Mouse (Mus musculus) embryo, embryonic 10 days (tissue): Measurements from ENCODE around the gene Ube2d2b.

ENCODE experiments used
- DNase-seq: peaks from one replicate; pipeline ENCODE4 v3.0.0-alpha.2; 2015; ENCODE audit warnings: low spot score

Gene Ube2d2b

DNA sequence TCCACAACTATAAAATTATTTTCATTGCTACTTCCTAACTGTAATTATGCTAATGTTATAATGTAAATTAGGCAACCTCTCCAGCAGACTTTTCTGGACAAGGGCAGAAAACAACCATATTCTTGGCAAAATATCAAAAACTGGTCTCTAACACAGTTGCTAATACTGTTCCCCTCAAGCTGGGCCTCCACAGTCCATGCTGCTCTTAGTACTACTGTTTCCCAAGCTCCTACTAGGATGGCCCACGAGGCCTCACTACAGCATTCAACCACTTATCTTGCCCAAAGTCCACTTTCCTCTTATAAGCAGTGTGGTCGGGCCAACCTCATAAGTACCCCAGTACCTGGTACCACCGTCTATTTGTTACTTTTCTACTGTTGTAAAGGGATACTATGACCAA is 24.7 kb downstream of the Ube2d2b start:
- DNase-seq, result no peak

DNA sequence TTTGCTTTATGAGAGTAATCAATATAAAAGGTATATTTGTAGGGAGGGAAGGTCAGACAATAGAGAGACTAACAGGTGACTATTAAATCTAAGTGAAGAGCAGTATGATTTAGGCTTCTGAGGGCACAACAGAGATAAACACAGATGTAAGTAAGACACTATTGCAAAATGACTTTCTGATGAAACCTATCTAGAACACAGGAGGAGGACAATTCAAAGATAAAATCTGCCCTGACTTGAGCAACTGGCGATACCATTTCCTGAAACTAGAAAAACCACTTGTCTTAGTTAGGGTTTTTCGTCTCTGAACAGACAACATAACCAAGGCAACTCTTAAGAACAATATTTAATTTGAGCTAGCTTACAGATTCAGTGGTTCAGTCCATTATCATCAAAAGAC is 25.6 kb downstream of the Ube2d2b start:
- DNase-seq, result no peak

DNA sequence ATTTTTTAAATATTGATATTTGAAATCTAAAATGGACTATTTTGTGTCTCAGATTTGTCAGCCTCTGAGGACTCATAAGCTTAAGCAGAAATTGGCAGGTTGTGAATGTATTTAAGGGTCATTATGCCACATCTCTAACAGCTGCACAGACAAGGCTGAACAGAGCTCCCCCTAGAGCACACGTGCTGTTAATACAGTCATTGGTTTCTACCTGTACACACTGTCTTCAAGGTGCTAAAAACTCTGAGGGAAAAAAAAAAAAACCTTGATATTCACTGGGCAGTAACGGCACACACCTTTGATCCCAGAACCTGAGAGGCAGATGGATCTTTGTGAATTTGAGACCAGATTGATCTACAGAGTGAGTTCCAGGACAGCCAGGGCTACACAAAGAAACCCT is 29.1 kb downstream of the Ube2d2b start:
- no peak for DNase-seq

DNA sequence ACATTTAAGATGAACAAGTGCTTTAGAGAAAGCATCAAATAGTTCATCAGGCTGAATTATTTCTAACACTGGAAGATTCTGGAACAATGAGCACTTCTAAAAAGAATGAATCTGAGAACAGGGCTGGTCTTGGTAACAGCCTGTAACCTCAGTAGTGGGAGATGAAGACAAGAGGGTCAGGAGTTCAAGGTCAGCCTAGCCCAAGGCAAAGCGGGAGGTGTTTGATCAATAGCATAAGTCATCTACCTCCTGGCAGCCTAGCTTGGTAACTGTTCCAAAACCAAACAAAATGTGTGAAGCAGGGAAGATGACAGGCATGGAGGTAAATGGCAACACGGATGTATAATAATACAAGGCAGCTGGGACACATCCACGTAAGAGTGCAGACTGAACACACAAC is 34.1 kb downstream of the Ube2d2b start:
- DNase-seq, result no peak

DNA sequence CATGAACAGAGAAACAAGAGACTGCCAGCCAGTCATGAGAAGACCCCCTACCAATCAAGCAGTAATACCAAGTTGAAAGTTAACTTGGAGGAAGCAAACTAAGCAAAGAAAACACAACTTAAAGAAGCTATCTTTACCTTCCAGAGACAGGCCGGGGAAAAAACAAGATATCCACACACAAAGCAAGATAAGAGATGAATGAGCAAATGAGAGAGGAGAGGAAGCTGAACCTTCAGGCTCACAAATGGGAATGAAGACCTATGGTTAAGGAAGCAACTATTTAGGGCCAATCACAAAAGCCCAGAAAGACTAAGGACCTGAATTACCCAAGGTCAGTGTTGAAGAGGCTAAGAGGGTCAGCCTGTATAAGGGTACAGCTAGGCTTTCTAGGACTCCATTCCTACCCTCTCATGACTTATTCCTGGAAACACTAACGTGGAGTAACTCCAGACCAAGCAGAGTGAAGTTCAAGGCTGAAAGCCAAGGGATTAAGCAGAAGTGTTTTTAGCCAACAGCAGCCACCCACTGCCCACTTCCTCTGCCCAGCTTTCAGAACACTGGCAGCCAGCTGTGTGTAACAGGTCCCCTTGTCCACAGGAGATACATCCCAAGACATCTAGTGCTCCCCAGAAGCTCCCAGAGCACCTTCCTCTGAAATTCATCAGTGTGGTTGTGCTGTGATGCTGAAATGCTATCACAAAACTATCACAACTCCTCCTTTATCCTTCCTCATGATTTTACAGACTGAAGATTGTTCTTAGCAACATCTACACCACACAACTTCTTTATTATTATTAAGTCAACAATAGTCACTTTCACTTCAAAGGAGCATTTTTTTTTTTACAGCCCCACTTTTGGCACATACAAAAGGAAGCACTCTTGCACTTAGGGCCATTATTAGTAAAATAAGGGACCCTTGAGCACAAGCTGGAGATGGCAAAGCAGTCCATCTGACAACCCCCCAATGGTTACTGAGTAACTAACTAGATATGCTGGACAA is 36.5 kb downstream of the Ube2d2b start:
- no peak for DNase-seq

DNA sequence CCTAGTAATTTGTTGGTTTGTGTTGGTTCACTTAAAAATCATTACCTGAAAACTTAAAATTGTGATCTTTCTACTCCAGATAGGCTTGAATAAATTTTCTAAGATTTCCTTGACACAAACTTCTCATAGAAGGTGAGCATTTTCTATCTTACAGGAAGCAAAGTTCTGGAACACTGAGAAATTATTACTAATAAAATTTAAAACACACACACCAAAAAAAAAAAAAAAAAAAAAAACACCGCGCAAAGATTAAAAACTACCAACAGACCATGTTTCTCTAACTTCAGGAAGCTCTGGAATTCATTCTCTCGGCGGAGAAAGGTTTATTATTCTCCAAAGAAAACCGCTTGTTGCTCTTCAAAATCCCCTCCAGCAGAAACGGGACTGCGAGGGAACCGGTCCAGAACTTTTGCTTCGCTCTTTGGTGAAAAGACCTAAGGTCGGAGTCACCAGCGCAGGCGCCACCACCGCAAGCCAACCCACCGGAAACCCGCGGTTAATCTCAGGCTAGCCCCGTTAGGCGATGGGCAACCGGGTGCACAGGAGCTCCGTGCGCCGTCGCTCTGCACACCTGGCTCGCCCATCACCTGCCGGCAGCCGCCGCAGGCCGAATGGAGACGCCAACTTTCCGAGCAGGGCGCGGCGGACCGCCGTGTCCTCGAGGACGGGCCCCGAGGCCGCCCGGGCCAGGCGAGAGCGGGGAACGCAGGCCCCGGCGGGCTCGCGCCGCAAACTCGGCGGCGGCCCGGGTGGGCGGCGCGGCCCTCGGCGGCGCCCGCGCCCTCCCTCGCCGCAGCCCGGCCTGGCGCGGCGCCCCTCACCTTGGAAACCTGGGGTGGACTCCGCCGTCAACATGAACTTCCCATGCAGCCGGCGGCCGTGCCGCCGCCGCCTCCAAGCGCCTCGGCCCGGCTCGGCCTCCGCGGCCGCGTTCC is 38.3 kb downstream of the Ube2d2b start:
- peak; percentile 64 for DNase-seq

DNA sequence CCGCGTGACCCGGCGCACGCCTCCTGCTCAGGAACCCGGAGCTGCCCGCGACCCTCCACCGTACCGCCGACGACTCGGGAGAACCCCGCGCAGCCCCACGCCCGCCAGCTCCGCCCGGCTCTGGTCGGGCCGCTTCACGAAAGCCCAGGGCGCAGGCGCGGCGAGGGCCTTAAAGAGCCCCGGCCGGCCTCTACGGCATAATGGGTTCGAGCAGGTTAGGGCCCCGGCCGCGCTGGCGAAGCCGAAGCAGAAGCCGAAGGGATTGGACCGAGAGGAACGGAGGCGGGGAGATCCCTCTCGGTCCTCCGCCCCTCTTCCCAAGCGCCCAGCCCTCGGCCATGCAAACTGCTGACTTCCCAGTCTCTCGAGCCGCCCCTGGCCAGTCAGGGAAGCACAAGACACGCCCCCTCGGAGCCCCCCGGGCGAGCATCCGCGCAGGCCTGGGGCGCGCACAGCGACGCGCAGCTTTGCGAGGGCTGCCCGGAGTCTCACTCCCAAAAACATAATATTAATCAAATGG is 39.1 kb downstream of the Ube2d2b start:
- peak; percentile 96 for DNase-seq

DNA sequence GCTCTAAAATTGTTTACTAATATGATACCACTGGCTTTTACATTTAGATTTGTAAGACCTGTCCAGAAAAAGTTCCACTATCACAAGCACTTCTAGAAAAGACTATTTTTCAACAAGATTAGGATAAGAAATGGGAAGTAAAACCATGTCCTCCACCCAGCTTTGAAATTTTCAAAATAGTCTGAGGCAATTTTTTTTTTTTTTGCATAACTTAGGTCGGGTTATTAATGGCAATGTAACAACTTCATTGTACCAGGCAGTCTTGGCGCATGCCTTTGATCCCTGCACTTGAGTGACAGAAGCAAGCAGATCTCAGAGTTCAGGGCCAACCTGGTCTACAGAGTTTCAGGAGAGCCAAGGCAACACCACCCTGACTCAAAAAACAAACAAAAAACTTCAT is 39.8 kb downstream of the Ube2d2b start:
- no peak for DNase-seq

DNA sequence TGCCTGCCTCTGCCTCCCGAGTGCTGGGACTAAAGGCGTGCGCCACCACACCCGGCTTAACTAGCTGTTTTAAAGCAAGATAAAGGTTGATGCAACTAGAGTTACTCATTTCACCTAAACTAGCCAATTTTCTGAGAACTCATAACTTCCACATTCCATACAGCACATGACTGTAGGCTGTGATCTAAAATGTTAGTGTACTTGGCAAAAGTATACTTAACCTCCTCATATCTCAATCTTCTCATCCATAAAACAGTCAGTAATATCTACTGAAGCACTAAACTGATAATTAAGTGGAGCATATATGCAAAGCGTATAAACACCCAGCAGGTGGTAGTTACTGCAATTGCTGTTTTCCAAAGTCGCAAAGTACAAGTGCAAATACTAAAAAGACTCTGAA is 43.4 kb downstream of the Ube2d2b start:
- no peak for DNase-seq

DNA sequence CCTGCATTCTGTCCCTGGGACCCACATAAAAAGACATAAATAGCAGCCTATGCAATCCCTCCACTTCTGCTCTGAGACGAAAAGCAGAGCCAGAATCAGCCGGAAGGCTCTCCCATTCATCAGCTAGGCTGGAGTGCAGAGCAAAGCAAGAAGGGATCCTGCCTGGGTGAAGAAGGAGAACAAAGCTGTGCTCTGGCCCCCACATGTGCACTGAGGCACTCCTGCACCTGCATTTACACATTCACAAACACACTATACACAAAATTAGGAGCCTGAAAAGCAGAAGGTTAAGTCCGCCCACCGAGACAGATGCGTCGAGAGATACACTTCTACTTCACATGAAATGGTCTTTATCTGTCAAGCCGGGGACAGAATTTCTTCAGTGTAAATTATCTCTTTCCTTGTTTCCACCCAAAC is 44.0 kb downstream of the Ube2d2b start:
- DNase-seq, result no peak

DNA sequence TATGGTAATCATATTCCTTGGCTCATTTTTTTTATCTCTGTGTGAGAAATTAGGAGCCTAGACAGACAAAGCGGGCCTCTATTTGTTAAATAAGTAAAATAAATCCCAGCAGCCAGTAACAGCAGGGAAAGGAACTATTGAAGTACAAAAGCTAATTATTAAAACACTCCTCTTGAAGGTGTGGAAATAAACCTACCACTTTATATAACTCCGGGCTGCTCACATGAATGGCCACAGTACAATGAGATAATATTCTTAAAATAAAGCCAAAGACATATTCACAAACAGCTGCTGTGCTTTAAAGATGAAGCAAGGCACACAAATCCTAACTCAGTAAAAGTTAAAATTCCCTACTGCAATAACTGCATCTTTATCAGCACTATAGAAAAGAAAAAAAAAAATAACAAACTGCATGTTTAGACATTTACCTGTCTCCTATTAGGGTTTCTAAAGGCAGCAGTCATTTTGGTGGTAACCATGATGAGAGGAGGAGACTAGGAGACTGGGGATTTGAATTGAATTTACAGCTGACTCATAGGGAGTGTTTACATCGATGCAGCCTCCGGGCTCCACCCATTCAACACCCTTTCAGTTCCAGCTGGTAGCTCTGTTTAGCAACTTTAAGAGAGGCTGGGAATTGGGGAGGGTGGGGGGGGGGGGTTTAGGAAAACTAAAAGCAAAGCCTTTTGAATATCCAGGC is 44.8 kb downstream of the Ube2d2b start, which contains the start of gene Evi5:
Evi5 (minus strand) TSS at position 547 of the 700 bp plus-strand sequence.
- DNase-seq, result no peak

DNA sequence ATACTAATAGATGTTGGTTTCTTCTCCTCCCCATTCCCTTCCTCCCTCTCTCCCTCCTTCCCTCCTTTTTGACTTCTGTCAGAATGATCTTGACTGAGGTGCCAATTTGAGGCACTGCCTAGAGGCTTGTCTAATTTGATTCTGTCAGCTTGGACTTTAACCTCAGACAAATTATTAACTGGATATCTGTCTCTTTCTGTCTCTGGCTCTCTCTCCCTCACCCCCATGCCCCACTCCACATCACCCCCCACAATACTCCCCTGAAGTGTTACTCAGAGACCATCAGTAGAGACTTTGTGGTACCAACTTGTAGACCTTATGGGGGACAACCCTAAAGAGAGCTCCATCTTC is 45.3 kb downstream of the Ube2d2b start:
- DNase-seq, result no peak

DNA sequence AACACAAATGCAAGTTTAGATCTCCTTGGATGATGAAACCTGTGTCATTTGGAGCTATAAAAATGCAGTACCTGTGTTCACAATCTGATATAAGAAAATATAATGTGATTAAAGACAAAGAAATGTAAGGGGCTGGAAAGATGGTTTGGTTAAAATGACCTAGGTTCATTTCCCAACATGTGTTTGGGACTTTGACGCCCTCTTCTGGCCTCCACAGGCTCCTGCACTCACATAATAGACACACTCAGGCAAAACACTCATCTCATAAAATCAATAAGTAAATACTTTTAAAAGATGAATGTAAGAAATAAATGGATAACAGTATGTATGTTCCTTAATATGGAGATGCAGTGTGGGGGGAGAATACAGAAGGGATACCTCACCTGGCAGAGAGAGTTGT is 47.2 kb downstream of the Ube2d2b start:
- DNase-seq, result no peak

DNA sequence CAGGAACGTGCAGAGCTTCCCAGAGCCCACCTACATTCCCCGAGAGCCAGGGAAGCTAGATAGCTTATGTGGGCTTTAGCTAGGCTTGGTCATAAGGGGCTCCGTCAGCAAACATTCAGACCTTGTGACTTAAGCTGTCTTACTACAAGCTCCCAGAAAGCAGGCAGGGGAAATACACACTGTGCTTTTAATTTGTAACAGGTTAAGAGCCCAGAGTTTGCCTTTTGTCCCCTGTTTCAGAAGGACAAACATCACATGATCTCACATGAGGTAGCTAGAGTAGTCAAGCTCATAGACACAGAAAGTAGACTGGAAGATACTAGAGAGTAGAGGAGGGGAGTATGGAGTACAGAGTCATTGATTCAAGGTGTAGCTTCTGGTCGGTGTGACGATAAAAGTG is 50.8 kb downstream of the Ube2d2b start:
- DNase-seq, result no peak
